In genomic region chr14:30861421-30862125, GRCm38 (mm10) we compare ENCODE assay signal across 13 mouse cellular contexts. TPM values are rescaled to one million over a fixed set of nuclear protein-coding genes. Genes with fewer than 3 reads are reported as not detected.
DNase-seq lines count a peak whose midpoint lies in the region; ATAC-seq and TF ChIP-seq lines count a peak whose summit lies in the region.
"Had no signal": no experiment of that assay in that cellular context is flagged by ENCODE, and none has a peak within 500 bp of the region (broad histone marks: within the 10 kb centered on the region; RNA-seq: fewer than 3 reads in every experiment).

No protein-coding gene starts in this region.

- peak overlapping the region; percentile 26; the same call in 1 of the 2 replicates for H3K9ac ChIP-seq in liver, postnatal 0 days (replicated peaks)
- no peak overlapping the region for H3K9ac ChIP-seq in stomach, postnatal 0 days (ENCODE audit: low read length)

- WGBS in liver, postnatal 0 days (ENCODE audit: insufficient replicate concordance): 54% methylated on average over 16 of the region's 16 CpGs
- WGBS in stomach, postnatal 0 days: 23% methylated on average over 16 of the region's 16 CpGs

- ATAC-seq in liver, postnatal 0 days: peak; percentile 65
- peak; percentile 78 for ATAC-seq in stomach, postnatal 0 days (ENCODE audit: low FRiP score, low TSS enrichment)

- H3K9me3 ChIP-seq in liver, postnatal 0 days (ENCODE audit: low read length): no peaks in the 10 kb centered on the region
- no peaks in the 10 kb centered on the region for H3K9me3 ChIP-seq in stomach, postnatal 0 days (ENCODE audit: control insufficient read depth, low read length)

- H3K27ac ChIP-seq in liver, postnatal 0 days (ENCODE audit: low read depth): peak overlapping the region; percentile 51
- peak overlapping the region; percentile 45 for H3K27ac ChIP-seq in stomach, postnatal 0 days (replicated peaks)

- peak overlapping the region; percentile 49; the same call in 1 of the 2 replicates for H3K4me2 ChIP-seq in liver, postnatal 0 days (ENCODE audit: low read depth, low read length)
- peak overlapping the region; percentile 6 for H3K4me2 ChIP-seq in stomach, postnatal 0 days (replicated peaks; ENCODE audit: low read depth)

- no peak overlapping the region for H3K4me3 ChIP-seq in liver, postnatal 0 days (ENCODE audit: low read depth, low read length)
- no peak overlapping the region for H3K4me3 ChIP-seq in stomach, postnatal 0 days (ENCODE audit: low read depth, low read length)

- peaks cover 8% of the 10 kb centered on the region; the same call in 1 of the 2 replicates for H3K36me3 ChIP-seq in liver, postnatal 0 days (replicated peaks; ENCODE audit: insufficient read depth, low read length)
- peaks cover 4% of the 10 kb centered on the region; the same call in 1 of the 2 replicates for H3K36me3 ChIP-seq in stomach, postnatal 0 days (ENCODE audit: control insufficient read depth, insufficient read depth, low read length)

- peaks cover 7% of the 10 kb centered on the region for H3K4me1 ChIP-seq in liver, postnatal 0 days (ENCODE audit: insufficient read depth)
- 0 out of 2 replicates have a peak, but pooled peaks cover 2% of the 10 kb centered on the region for H3K4me1 ChIP-seq in stomach, postnatal 0 days (replicated peaks; ENCODE audit: control insufficient read depth, insufficient read depth)

- DNase-seq in kidney, postnatal 36 days: peak; percentile 13 to 49
- DNase-seq in kidney, postnatal 14 days: no peak
- peak; percentile 30 to 33 for DNase-seq in cerebellum, postnatal 36 days
- DNase-seq in liver, postnatal 0 days: no peak
- DNase-seq in stomach, postnatal 0 days (ENCODE audit: low spot score): peak; percentile 73
- no peak for DNase-seq in adrenal gland, adult 8-10 months
- no peak for DNase-seq in thymus, adult 18-20 months
- DNase-seq in embryo, embryonic 9.5 days (ENCODE audit: extremely low spot score): no peak
- DNase-seq: layer of hippocampus, postnatal 36 days; thymus, postnatal 25 days had no signal

- TF ChIP-seq EP300 in liver, postnatal 0 days (IDR thresholded peaks at IDR 0.05; ENCODE audit: low read depth): no peak
- TF ChIP-seq EP300 in stomach, postnatal 0 days (optimal IDR thresholded peaks at IDR 0.05): no peak

- H3K27me3 ChIP-seq in liver, postnatal 0 days (ENCODE audit: insufficient read depth, low read length): no peaks in the 10 kb centered on the region
- no peaks in the 10 kb centered on the region for H3K27me3 ChIP-seq in stomach, postnatal 0 days (ENCODE audit: control insufficient read depth, insufficient read depth, low read length)
- H3K27me3 ChIP-seq: CH12.LX had no signal

- TF ChIP-seq CTCF in liver, postnatal 0 days (IDR thresholded peaks at IDR 0.05; ENCODE audit: low read depth): 0 out of 2 replicates have a peak, but pooled peaks have one; percentile 2
- TF ChIP-seq CTCF in stomach, postnatal 0 days (IDR thresholded peaks at IDR 0.05; ENCODE audit: low read depth): no peak

RNA-seq across cellular contexts. Expression of gene Mustn1, which starts 17.4 kb away (rescaled TPM):
- polyA plus RNA-seq in liver, postnatal 0 days (2015; fragmentation: Nextera tagmentation; extraction: Ambion mirVana): 5.4 and 6.0 TPM in 2 replicates
- 29.2 and 32.3 TPM in 2 replicates for polyA plus RNA-seq in stomach, postnatal 0 days (2015; fragmentation: Nextera tagmentation; extraction: Ambion mirVana)
- total RNA-seq in adrenal gland, adult 8-10 months (2022): 1 to 10 TPM; 1.7 to 2.9 (median 2.7) TPM
- total RNA-seq: monocyte, adult 5-6 weeks had no signal

RNA-seq across cellular contexts. Expression of gene Itih4, which starts 24.7 kb away (rescaled TPM):
- polyA plus RNA-seq in liver, postnatal 0 days (2015; fragmentation: Nextera tagmentation; extraction: Ambion mirVana): 631 and 661 TPM in 2 replicates
- 1.2 and 2.4 TPM in 2 replicates for polyA plus RNA-seq in stomach, postnatal 0 days (2015; fragmentation: Nextera tagmentation; extraction: Ambion mirVana)
- 1 to 10 TPM in 3 of 4 experiments, under 1 TPM in 1; 0.65 to 4.7 (median 2.9) TPM for total RNA-seq in adrenal gland, adult 8-10 months (2022)
- total RNA-seq: CH12.LX; layer of hippocampus, postnatal 36 days; monocyte, adult 5-6 weeks had no signal
- polyA plus RNA-seq: forebrain, embryonic 11.5 days had no signal

RNA-seq across cellular contexts. Expression of gene Tmem110, which starts 36.2 kb away (rescaled TPM):
- 11.8 and 14.4 TPM in 2 replicates for polyA plus RNA-seq in liver, postnatal 0 days (2015; fragmentation: Nextera tagmentation; extraction: Ambion mirVana)
- polyA plus RNA-seq in stomach, postnatal 0 days (2015; fragmentation: Nextera tagmentation; extraction: Ambion mirVana): 22.2 and 24.0 TPM in 2 replicates
- 10 to 100 TPM; 20.1 to 23.7 (median 22.8) TPM for total RNA-seq in adrenal gland, adult 8-10 months (2022)

Comparison
In these comparisons a context has a peak if more than half of its experiments do, and no peak if none do; other contexts are left out.
1. DNase-seq: peak in kidney, postnatal 36 days (2 of 2), cerebellum, postnatal 36 days (2 of 2) and stomach, postnatal 0 days (single experiment); none in kidney, postnatal 14 days (single experiment), liver, postnatal 0 days (single experiment), adrenal gland, adult 8-10 months (single experiment), thymus, adult 18-20 months (0 of 2) and embryo, embryonic 9.5 days (single experiment).
2. RNA of gene Itih4, which starts 24.7 kb away (polyA plus RNA-seq): 631 to 661 TPM in liver, postnatal 0 days; 1.2 to 2.4 TPM in stomach, postnatal 0 days; every median in the first group is over 100 times any median in the second.